Mouse (Mus musculus) kidney, postnatal 0 days (tissue): ENCODE results near the gene Wee2. TPM values are rescaled to one million over a fixed set of nuclear protein-coding genes. Genes with fewer than 3 reads are reported as not detected.

Experiments
- ATAC-seq: fragments of 200-750 bp; cut with Nextera tagmentation; replicated peaks from 2 replicates; pipeline ENCODE4 v1.8.0; 2017; ENCODE audit warnings: low read depth, moderate number of reproducible peaks, moderate TSS enrichment, moderate library complexity; ENCODE audit not compliant: low FRiP score
- DNase-seq: peaks from one replicate; pipeline ENCODE4 v3.0.0-alpha.2; 2016; ENCODE audit warnings: low spot score
- H3K27ac ChIP-seq: fragments of 300-500 bp; sonication (generic); 2 replicates; pipeline ENCODE4 v1.5.1; 2014; ENCODE audit warnings: mild to moderate bottlenecking
- H3K27me3 ChIP-seq: fragments of 300-500 bp; sonication (generic); 2 replicates; pipeline ENCODE4 v1.6.1; 2014; ENCODE audit warnings: low read length, mixed read lengths; ENCODE audit not compliant: insufficient read depth
- H3K36me3 ChIP-seq: fragments of 300-500 bp; sonication (generic); 2 replicates; pipeline ENCODE4 v1.6.1; 2014; ENCODE audit warnings: low read length, mixed read lengths; ENCODE audit not compliant: insufficient read depth
- H3K4me1 ChIP-seq: fragments of 300-500 bp; sonication (generic); replicated peaks from 2 replicates; pipeline ENCODE4 v1.6.1; 2014; ENCODE audit warnings: antibody characterized with exemption, low read length, mixed read lengths; ENCODE audit not compliant: insufficient read depth
- H3K4me2 ChIP-seq: fragments of 300-500 bp; sonication (generic); 2 replicates; pipeline ENCODE4 v1.6.1; 2014; ENCODE audit warnings: mild to moderate bottlenecking, low read length, moderate library complexity, mixed read lengths
- H3K4me3 ChIP-seq: fragments of 300-500 bp; sonication (generic); replicated peaks from 2 replicates; pipeline ENCODE4 v1.5.1; 2014; ENCODE audit warnings: low read depth, low read length
- H3K9ac ChIP-seq: fragments of 300-500 bp; sonication (generic); 2 replicates; pipeline ENCODE4 v1.6.1; 2014; ENCODE audit warnings: low read depth, low read length
- H3K9me3 ChIP-seq: fragments of 300-500 bp; sonication (generic); replicated peaks from 2 replicates; pipeline ENCODE4 v1.6.1; 2016; ENCODE audit warnings: low read length, inconsistent platforms, mixed read lengths
- CTCF ChIP-seq: IDR thresholded peaks from 2 replicates; pipeline ENCODE4 v1.5.1; 2016; ENCODE audit warnings: antibody characterized with exemption, low read depth, mild to moderate bottlenecking, moderate library complexity
- WGBS: fragments of 180-500 bp; shearing (Covaris S2); extraction: QIAGEN DNeasy Blood & Tissue Kit; methylation state at CpG from one replicate; pipeline ENCODE4 v1.1.7; 2014; 5-methylcytosine and 5-hydroxymethylcytosine counted together
- polyA plus RNA-seq: library from polyadenylated mRNA; unstranded; fragments of >200 nt; fragmentation: Nextera tagmentation; extraction: Ambion mirVana; gene quantifications from 2 replicates; pipeline ENCODE4 v1.2.1, GENCODE M21; 2015

The Wee2 gene
- polyA plus RNA-seq, 1 experiment from 2014 or later, result 0.04 TPM

DNA sequence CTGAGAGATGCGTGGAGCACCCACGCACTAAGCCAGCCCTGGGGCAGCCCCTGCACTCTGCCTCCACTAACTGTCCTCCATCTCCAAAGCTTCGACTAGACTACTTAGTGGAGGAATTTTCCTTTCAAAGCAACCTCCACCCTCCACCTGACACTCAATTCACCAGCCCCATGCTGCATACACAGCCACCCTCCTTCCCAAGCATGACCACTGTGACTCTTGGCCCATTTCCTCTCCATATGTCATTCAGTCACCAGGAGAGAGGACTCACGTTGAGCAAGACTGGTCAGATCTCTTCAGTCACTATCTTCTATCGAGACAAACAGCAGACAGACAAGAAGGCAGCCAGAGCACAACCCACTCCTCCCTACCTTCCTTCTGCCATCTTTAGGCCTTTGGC, 25.8 kb upstream of the Wee2 start:
- 91% methylated on average over 5 of the region's 5 CpGs for WGBS
- no peak for ATAC-seq
- no peak for TF ChIP-seq CTCF

DNA sequence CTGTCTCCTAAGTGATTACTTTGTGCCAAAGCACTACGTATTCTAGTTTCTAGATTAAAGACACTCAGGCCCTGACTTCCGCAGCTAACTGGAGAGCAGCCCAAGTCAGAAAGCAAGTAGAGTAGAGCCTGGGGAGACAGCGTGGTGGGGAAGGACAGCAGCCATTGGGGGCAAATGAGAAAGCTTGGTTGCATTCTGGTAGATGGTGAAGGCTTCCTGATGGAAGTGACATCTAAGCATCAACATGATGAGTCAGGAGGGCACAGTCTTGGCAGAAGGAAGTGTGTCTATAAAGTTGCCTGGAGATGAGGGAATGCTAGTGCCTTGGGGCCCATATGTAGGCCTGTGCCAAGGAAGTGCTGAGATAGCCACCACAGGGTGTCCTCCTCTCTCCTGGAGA, 25.3 kb upstream of the Wee2 start:
- Histone ChIP-seq H3K27ac (no peak overlapping the region), H3K4me3 (no peak overlapping the region), H3K4me1 (no peaks in the 10 kb centered on the region), H3K9me3 (no peaks in the 10 kb centered on the region), H3K36me3 (0 out of 2 replicates have a peak, but pooled peaks cover 4% of the 10 kb centered on the region), H3K4me2 (no peak overlapping the region), H3K27me3 (no peaks in the 10 kb centered on the region), H3K9ac (no peak overlapping the region)
- TF ChIP-seq CTCF, result no peak
- DNase-seq (no peak), ATAC-seq (no peak)
- 96% methylated on average over 3 of the region's 3 CpGs for WGBS

More for the DNA sequence above, 25.8 kb upstream of the Wee2 start:
- Histone ChIP-seq H3K4me3 (no peak overlapping the region), H3K9me3 (no peaks in the 10 kb centered on the region), H3K36me3 (peaks cover 6% of the 10 kb centered on the region; the same call in 1 of the 2 replicates), H3K27ac (no peak overlapping the region), H3K27me3 (no peaks in the 10 kb centered on the region), H3K4me1 (no peaks in the 10 kb centered on the region), H3K9ac (no peak overlapping the region), H3K4me2 (no peak overlapping the region)
- no peak for DNase-seq

DNA sequence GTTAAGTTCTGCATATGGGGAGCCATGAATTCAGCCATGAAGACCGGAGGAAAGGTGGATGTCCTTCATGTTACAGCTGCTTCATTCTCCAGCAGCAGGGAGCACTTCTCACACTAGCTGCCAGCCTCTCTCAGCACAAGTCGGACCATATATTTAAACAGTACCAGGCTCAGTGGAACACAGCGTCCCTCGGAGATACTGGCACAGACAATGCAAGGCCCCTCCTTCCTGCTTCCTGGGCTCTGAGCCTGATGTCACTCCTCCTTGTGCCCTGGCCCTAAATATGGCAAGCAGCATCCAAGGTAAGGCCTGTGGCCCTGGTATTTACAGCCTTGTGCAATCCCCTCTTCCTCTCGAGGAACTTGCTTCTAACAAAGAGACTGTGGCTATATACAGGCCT, 23.1 kb upstream of the Wee2 start:
- Histone ChIP-seq H3K27me3 (no peaks in the 10 kb centered on the region), H3K9ac (no peak overlapping the region), H3K4me3 (no peak overlapping the region), H3K4me2 (no peak overlapping the region), H3K36me3 (0 out of 2 replicates have a peak, but pooled peaks cover 4% of the 10 kb centered on the region), H3K4me1 (no peaks in the 10 kb centered on the region), H3K9me3 (no peaks in the 10 kb centered on the region), H3K27ac (no peak overlapping the region)
- no peak for TF ChIP-seq CTCF
- 65% methylated on average over 5 of the region's 5 CpGs for WGBS
- DNase-seq (no peak), ATAC-seq (no peak)

DNA sequence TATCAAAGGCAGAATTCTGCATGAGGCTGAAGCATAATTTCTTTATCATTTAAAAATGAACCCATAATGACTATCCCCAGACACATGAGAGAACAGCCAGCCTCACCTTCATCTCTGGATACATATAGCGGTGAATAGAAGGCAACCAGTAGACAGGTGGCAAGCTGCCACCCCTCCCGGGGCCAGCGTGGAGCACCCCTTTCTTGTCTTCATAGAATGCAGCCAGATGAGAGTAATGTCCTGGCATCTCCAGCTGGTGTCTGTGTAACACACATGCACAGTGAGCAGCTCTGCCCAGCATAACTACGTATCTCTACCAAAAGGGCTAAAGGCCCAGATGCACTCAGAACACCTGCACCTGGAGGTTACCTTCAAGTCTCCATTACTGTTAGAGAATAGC, 20.5 kb upstream of the Wee2 start:
- no peak overlapping the region for H3K9ac ChIP-seq
- TF ChIP-seq CTCF, result no peak
- ATAC-seq (no peak), DNase-seq (no peak)
- no peak overlapping the region for H3K4me3 ChIP-seq
- no peaks in the 10 kb centered on the region for H3K36me3 ChIP-seq
- no peaks in the 10 kb centered on the region for H3K4me1 ChIP-seq
- no peaks in the 10 kb centered on the region for H3K27me3 ChIP-seq
- no peak overlapping the region for H3K4me2 ChIP-seq
- H3K9me3 ChIP-seq, result no peaks in the 10 kb centered on the region
- 95% methylated on average over 4 of the region's 4 CpGs for WGBS
- no peak overlapping the region for H3K27ac ChIP-seq

DNA sequence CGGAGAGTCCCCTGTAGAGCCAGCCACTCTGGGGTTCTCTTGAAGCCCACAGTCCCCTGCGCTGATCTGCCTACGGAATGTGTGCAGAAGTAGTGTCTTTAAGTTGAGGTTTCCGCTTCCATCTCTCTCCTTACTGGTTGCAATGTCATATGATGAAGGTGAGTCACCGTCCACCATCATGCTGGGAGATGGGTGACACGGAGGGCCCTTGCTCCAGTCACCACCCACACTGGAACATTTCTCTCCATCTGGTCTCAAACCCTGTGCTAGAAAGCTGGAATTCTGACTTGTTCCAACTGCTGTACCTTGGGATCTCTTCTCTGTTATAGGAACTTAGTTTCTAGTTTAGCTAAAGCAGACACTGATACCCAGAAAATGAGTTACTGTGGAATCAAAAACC, 17.8 kb upstream of the Wee2 start:
- no peak overlapping the region for H3K9ac ChIP-seq
- DNase-seq (no peak), ATAC-seq (no peak)
- WGBS, result 94% methylated on average over 6 of the region's 6 CpGs
- no peak overlapping the region for H3K4me2 ChIP-seq
- H3K4me1 ChIP-seq, result no peaks in the 10 kb centered on the region
- no peaks in the 10 kb centered on the region for H3K27me3 ChIP-seq
- H3K9me3 ChIP-seq, result no peaks in the 10 kb centered on the region
- H3K36me3 ChIP-seq, result no peaks in the 10 kb centered on the region
- TF ChIP-seq CTCF, result no peak
- no peak overlapping the region for H3K4me3 ChIP-seq
- no peak overlapping the region for H3K27ac ChIP-seq

DNA sequence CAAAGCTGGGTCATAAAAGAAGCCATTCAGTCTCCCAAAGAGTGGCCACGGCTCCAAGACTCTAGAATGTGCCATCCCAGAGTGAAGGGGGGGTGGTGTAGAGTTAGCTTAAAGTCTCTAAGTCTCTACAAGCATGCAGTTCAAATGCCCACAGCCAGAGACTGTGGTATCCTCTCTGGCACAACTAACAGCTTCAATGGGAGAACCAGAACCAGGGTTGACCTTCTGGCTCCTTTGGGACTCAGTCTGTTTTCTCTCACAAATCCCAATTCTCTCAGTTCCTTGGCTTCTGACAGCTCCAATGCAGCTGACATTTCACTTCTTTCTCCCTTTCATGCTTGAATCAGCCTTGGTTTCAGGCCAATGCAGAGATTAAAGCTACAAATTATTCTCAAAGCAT, 15.9 kb upstream of the Wee2 start:
- no peaks in the 10 kb centered on the region for H3K4me1 ChIP-seq
- no peak overlapping the region for H3K4me3 ChIP-seq
- DNase-seq, result no peak
- H3K27me3 ChIP-seq, result no peaks in the 10 kb centered on the region
- no peaks in the 10 kb centered on the region for H3K36me3 ChIP-seq
- no peak overlapping the region for H3K27ac ChIP-seq
- H3K4me2 ChIP-seq, result no peak overlapping the region
- H3K9me3 ChIP-seq, result no peaks in the 10 kb centered on the region
- H3K9ac ChIP-seq, result no peak overlapping the region
- 70% methylated on average over 1 of the region's 1 CpGs for WGBS
- ATAC-seq, result no peak
- TF ChIP-seq CTCF, result no peak

DNA sequence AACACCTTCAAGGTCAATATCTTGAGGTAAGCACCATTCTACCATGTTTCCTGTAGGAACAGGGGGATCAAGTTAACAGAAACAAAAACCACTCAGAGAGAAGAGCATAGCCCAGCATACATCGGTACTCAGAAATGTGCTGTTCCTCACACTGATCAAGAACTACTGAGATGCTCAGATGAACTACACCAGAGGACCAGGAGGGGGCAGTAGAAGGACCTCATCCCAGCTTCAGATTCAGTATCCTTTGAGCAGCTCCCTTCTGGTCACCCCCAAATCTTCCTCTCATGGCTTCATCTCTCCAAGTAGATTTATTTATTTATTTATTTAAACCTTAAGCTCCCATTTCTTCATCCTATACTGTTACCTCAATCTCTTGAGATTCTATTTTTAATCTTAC, 15.1 kb upstream of the Wee2 start:
- peak; percentile 75 for TF ChIP-seq CTCF
- Histone ChIP-seq H3K36me3 (no peaks in the 10 kb centered on the region), H3K9me3 (no peaks in the 10 kb centered on the region), H3K9ac (no peak overlapping the region), H3K27ac (no peak overlapping the region), H3K4me1 (no peaks in the 10 kb centered on the region), H3K4me2 (no peak overlapping the region), H3K27me3 (no peaks in the 10 kb centered on the region), H3K4me3 (no peak overlapping the region)
- DNase-seq, result peak; percentile 28
- 62% methylated on average over 1 of the region's 1 CpGs for whole genome bisulfite sequencing
- ATAC-seq, result no peak; the same call in 1 of the 2 replicates
